Comparison of ENCODE assay signal across 16 mouse cellular contexts in genomic region chr5:150370291-150370690, GRCm38 (mm10).
"Had no signal": no experiment of that assay in that cellular context is flagged by ENCODE, and none has a peak within 500 bp of the region (broad histone marks: within the 10 kb centered on the region; RNA-seq: fewer than 3 reads in every experiment).

No protein-coding gene starts in this region.

- H3K27me3 ChIP-seq: midbrain, embryonic 12.5 days; neural tube, embryonic 13.5 days; neural tube, embryonic 15.5 days had no signal

- H3K4me1 ChIP-seq: midbrain, embryonic 12.5 days; neural tube, embryonic 13.5 days; neural tube, embryonic 15.5 days had no signal

- H3K9ac ChIP-seq: lung, embryonic 14.5 days; midbrain, embryonic 12.5 days; neural tube, embryonic 13.5 days; neural tube, embryonic 15.5 days had no signal

- H3K36me3 ChIP-seq: midbrain, embryonic 10.5 days had no signal

- DNase-seq: lung, embryonic 14.5 days; lung, postnatal 10 days; lung, postnatal 4 days; right cerebral cortex, adult 18-20 months; right cerebral cortex, postnatal 25 days; right cerebral cortex, postnatal 4 days; spleen, adult 18-20 months; thymus, adult 18-20 months; thymus, postnatal 14 days; thymus, postnatal 36 days had no signal

- H3K4me2 ChIP-seq: lung, embryonic 14.5 days; midbrain, embryonic 12.5 days; neural tube, embryonic 13.5 days; neural tube, embryonic 15.5 days had no signal

- ATAC-seq: midbrain, embryonic 16.5 days had no signal

- H3K4me3 ChIP-seq: midbrain, embryonic 10.5 days; midbrain, embryonic 12.5 days; myocyte; neural tube, embryonic 13.5 days; neural tube, embryonic 15.5 days had no signal

- H3K27ac ChIP-seq: midbrain, embryonic 10.5 days; midbrain, embryonic 12.5 days; neural tube, embryonic 13.5 days; neural tube, embryonic 15.5 days had no signal
